Mouse (Mus musculus) heart, embryonic 11.5 days (tissue): ENCODE data around the gene Cib3. TPM values are rescaled to one million over a fixed set of nuclear protein-coding genes. Genes with fewer than 3 reads are reported as not detected.

Source experiments
- ATAC-seq: fragments of 200-750 bp; cut with Nextera tagmentation; replicated peaks from 2 replicates; pipeline ENCODE4 v1.8.0; 2017; ENCODE audit warnings: moderate library complexity; ENCODE audit not compliant: insufficient number of reproducible peaks, low FRiP score, low TSS enrichment
- H3K27ac ChIP-seq: fragments of 300-500 bp; sonication (generic); 2 replicates; pipeline ENCODE4 v1.5.1; 2014; ENCODE audit warnings: mild to moderate bottlenecking, low read depth, low read length
- H3K27me3 ChIP-seq: fragments of 300-500 bp; sonication (generic); 2 replicates; pipeline ENCODE4 v1.6.1; 2014; ENCODE audit warnings: mild to moderate bottlenecking, low read length, mixed read lengths; ENCODE audit not compliant: control insufficient read depth, insufficient read depth
- H3K36me3 ChIP-seq: fragments of 300-500 bp; sonication (generic); 2 replicates; pipeline ENCODE4 v1.6.1; 2014; ENCODE audit warnings: mild to moderate bottlenecking, low read length, moderate library complexity, mixed read lengths; ENCODE audit not compliant: control insufficient read depth, insufficient read depth
- H3K4me1 ChIP-seq: fragments of 300-500 bp; sonication (generic); 2 replicates; pipeline ENCODE4 v1.6.1; 2014; ENCODE audit warnings: low read length; ENCODE audit not compliant: control insufficient read depth, insufficient read depth
- H3K4me2 ChIP-seq: fragments of 300-500 bp; sonication (generic); 2 replicates; pipeline ENCODE4 v1.6.1; 2014; ENCODE audit warnings: mild to moderate bottlenecking, moderate library complexity
- H3K4me3 ChIP-seq: fragments of 300-500 bp; sonication (generic); 2 replicates; pipeline ENCODE4 v1.5.1; 2014; ENCODE audit warnings: low read depth, low read length
- H3K9ac ChIP-seq: fragments of 300-500 bp; sonication (generic); 2 replicates; pipeline ENCODE4 v1.6.1; 2014; ENCODE audit warnings: mild to moderate bottlenecking, low read depth, low read length, moderate library complexity
- H3K9me3 ChIP-seq: fragments of 300-500 bp; sonication (generic); replicated peaks from 2 replicates; pipeline ENCODE4 v1.6.1; 2016; ENCODE audit warnings: low read length; ENCODE audit not compliant: control insufficient read depth
- WGBS: fragments of 180-500 bp; shearing (Covaris S2); extraction: QIAGEN DNeasy Blood & Tissue Kit; methylation state at CpG from one replicate; pipeline ENCODE4 v1.1.7; 2014; ENCODE audit not compliant: insufficient replicate concordance; 5-methylcytosine and 5-hydroxymethylcytosine counted together
- polyA plus RNA-seq: library from polyadenylated mRNA; unstranded; fragments of >200 nt; fragmentation: Nextera tagmentation; extraction: Ambion mirVana; gene quantifications from 2 replicates; pipeline ENCODE4 v1.2.1, GENCODE M21; 2014

Gene Cib3
- polyA plus RNA-seq, 1 experiment from 2014 or later: not detected

DNA sequence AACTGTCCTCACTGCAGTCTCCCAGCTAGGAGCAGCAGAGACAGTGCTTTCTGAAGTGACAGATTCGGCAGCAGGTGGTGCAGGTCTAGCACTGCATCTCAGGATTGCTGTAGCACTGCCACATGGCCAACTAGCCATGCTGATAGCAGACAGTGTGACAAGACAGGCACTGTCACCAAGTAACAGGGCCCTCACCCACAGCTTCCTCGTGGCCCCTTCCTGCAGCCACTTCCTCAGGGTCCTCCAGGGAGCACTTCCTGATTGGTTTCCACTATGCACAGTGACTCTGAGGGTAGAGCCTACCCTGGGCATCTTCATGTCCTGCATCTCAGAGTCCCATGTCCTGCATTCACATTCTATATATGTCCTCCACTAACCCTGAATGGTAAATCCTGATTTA lies 32.0 kb upstream of the Cib3 start:
- Histone ChIP-seq H3K36me3 (peaks cover 2% of the 10 kb centered on the region; the same call in 1 of the 2 replicates), H3K27ac (no peak overlapping the region), H3K4me2 (no peak overlapping the region), H3K9ac (no peak overlapping the region), H3K4me3 (no peak overlapping the region), H3K4me1 (no peaks in the 10 kb centered on the region; the same call in 1 of the 2 replicates), H3K9me3 (no peaks in the 10 kb centered on the region), H3K27me3 (no peaks in the 10 kb centered on the region)
- 57% methylated on average over 2 of the region's 2 CpGs for WGBS
- no peak for ATAC-seq

DNA sequence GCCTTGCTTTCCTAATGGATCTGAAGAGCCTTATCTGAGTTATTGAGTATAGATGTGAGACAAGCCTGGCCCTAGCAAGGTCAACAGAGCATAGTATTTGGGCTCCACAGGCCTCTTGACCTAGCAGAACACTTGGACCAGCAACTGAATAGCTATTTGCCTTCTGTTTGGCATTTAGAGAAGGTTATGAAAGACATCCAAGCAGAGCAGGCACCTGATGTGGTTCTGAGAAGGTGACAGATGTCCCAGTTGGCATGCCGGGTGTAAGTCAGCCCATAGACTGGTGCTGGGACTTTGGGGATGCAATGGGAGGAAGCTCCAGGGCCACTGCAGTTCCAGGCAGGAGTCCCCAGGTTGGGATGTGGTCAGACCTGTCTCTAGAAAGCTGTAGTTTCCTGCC lies 29.6 kb upstream of the Cib3 start:
- no peak overlapping the region for H3K27ac ChIP-seq
- no peak overlapping the region for H3K9ac ChIP-seq
- WGBS: 94% methylated on average over 1 of the region's 1 CpGs
- no peak for ATAC-seq
- no peaks in the 10 kb centered on the region; the same call in 1 of the 2 replicates for H3K4me1 ChIP-seq
- no peaks in the 10 kb centered on the region for H3K27me3 ChIP-seq
- no peaks in the 10 kb centered on the region for H3K9me3 ChIP-seq
- H3K4me3 ChIP-seq: no peak overlapping the region
- no peak overlapping the region for H3K4me2 ChIP-seq
- H3K36me3 ChIP-seq: peaks cover 2% of the 10 kb centered on the region; the same call in 1 of the 2 replicates

DNA sequence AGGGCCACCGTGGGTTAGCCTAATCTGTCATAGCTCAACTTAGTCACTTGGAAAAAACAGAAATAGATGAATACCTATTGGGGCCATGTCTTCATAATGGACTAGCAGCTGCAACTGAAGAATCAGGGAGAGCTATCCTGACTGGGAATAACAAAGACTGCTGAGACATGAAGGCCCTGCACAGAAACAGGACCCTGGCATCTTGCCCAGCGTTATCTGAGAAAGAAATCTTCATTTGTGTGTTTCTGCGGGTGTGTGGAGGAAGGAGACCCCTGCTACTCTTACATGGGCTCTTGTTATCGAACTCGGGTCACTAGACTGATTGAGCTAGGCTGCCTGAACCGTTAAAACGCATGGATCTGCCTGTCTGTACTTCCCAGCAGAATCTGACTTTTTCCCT lies 28.3 kb upstream of the Cib3 start:
- 71% methylated on average over 7 of the region's 7 CpGs for WGBS
- no peak for ATAC-seq

DNA sequence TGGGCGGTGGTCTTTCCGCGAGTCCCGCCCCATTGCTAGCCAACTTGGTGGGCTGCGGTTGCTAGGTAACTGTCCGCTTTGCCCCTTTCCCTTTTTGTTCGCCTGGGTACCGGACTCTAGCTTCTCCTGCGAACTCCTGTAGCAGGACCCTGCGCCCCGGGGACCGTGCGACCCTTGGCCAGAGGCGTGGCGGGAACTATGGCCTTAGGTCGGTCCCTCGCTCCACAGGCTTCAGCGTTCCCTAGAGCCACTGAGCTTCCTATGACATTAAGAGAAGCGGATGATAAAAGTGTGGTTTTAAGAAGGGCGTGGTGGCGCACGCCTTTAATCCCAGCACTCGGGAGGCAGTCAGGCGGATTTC lies 27.7 kb upstream of the Cib3 start:
- H3K27ac ChIP-seq: peak overlapping the region; percentile 91
- peak overlapping the region; percentile 75 for H3K9ac ChIP-seq
- peak overlapping the region; percentile 66 for H3K4me3 ChIP-seq
- peak overlapping the region; percentile 70 for H3K4me2 ChIP-seq
- H3K4me1 ChIP-seq: no peaks in the 10 kb centered on the region; the same call in 1 of the 2 replicates
- 2% methylated on average over 24 of the region's 24 CpGs for WGBS
- no peaks in the 10 kb centered on the region for H3K27me3 ChIP-seq
- ATAC-seq: no peak
- no peaks in the 10 kb centered on the region for H3K9me3 ChIP-seq
- H3K36me3 ChIP-seq: no peaks in the 10 kb centered on the region

More for the DNA sequence above, 28.3 kb upstream of the Cib3 start:
- H3K4me1 ChIP-seq: no peaks in the 10 kb centered on the region; the same call in 1 of the 2 replicates
- peak overlapping the region; percentile 66 for H3K4me3 ChIP-seq
- H3K9me3 ChIP-seq: no peaks in the 10 kb centered on the region
- no peaks in the 10 kb centered on the region for H3K27me3 ChIP-seq
- no peak overlapping the region for H3K27ac ChIP-seq
- H3K36me3 ChIP-seq: no peaks in the 10 kb centered on the region
- H3K4me2 ChIP-seq: peak overlapping the region; percentile 70
- H3K9ac ChIP-seq: no peak overlapping the region

DNA sequence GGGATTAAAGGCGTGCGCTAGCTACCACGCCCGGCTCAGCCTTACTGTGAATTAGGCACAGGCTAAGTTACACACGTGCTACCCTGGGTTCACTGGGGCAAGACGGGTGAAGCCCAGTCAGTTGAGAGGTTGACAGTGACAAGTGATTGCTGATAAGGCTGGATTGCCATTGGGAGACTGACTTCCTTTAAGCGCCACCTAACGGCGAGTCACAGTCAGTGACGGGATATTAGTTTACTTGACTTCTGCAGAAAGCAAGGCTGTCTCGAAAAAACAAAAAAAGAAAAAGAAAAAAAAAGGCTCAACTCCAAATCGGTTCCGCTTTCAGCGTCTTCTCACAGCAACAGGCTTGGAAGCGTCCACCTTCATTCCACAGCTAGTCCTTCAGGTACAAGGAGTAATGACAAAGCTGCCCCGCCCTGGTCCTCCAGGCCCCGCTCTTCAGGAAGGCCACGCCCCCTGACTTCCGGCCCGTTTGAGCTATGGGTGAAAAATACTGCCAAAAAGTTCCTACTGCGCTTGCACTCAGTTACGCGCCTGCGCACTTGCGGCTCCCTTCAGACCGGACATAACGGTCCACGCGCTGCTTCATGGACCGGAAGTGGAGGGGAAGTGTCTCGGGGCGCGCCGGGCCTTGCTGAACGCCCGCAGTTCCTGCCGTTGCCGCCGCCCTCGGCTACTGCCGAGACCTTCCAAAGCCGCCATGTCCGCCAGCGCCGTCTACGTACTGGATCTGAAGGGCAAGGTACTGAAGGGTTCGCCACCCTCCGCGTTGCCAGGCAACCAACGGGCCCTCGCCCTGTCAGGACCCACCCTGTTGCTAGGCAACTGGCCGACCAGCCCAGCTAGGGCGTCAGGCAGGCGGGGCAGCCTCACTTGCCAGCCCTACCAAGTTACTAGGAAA lies 27.1 kb upstream of the Cib3 start, which contains the start of gene Ap1m1:
Gene Ap1m1 (plus strand): TSS at position 520 of the 904 bp plus-strand sequence.
- Histone ChIP-seq H3K9me3 (no peaks in the 10 kb centered on the region), H3K4me1 (no peaks in the 10 kb centered on the region; the same call in 1 of the 2 replicates), H3K4me2 (peak within 1 kb of the TSS; percentile 70), H3K4me3 (peak within 1 kb of the TSS; percentile 66), H3K36me3 (no peaks in the 10 kb centered on the region), H3K27me3 (no peaks in the 10 kb centered on the region), H3K27ac (peak within 1 kb of the TSS; percentile 91), H3K9ac (peak within 1 kb of the TSS; percentile 75)
- ATAC-seq: peak; percentile 95
- WGBS: under 1% methylated on average over 54 of the region's 54 CpGs

DNA sequence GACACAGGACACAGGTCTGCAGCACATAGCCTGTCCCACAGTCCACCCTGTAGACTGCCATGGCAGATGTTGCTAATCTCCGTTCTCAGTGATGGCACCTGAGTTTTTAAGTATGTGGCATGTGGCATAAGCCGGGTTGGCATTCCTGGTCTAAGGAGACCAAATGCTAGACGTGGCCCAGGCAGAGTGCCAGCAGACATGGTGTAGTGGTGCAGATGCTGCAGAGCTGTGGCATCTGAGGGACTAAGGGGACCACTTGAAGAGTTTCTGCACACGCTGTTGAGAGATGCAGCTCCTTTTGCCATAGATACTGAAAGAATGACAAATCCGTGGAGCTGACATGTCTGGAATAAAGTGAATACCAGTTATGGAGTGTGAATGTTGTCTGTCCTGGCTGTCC lies 10.0 kb upstream of the Cib3 start:
- no peak overlapping the region for H3K9ac ChIP-seq
- no peak overlapping the region for H3K4me2 ChIP-seq
- 89% methylated on average over 5 of the region's 5 CpGs for WGBS

DNA sequence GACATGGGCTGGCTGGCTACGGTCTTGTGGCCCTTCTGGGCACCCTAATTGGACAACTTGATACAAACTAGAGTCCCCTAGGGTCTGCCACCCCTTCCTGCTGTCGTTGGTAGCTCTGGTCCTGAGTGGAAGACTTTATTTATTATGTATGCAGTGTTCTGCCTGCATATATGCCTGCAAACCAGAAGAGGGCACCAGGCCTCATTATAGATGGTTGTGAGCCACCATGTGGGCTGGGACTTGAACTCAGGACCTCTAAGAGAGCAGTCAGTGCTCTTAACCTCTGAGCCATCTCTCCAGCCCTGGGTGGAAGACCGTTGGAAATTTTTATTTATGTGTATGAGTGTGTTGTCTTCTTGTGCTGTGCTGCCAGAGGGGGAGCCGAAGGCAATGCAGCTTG lies 8.1 kb upstream of the Cib3 start:
- H3K9me3 ChIP-seq: no peaks in the 10 kb centered on the region
- ATAC-seq: no peak
- H3K4me1 ChIP-seq: peaks cover 10% of the 10 kb centered on the region
- 81% methylated on average over 4 of the region's 4 CpGs for WGBS
- no peak overlapping the region for H3K27ac ChIP-seq
- peak overlapping the region; percentile 91 for H3K4me3 ChIP-seq
- H3K4me2 ChIP-seq: peak overlapping the region; percentile 89
- H3K9ac ChIP-seq: no peak overlapping the region
- H3K36me3 ChIP-seq: peaks cover 15% of the 10 kb centered on the region
- H3K27me3 ChIP-seq: 0 out of 2 replicates have a peak, but pooled peaks cover 3% of the 10 kb centered on the region

More for the DNA sequence above, 10.0 kb upstream of the Cib3 start:
- no peaks in the 10 kb centered on the region for H3K9me3 ChIP-seq
- no peak overlapping the region for H3K4me3 ChIP-seq
- no peak overlapping the region for H3K27ac ChIP-seq
- H3K27me3 ChIP-seq: no peaks in the 10 kb centered on the region
- peaks cover 10% of the 10 kb centered on the region for H3K4me1 ChIP-seq
- ATAC-seq: no peak
- peaks cover 15% of the 10 kb centered on the region for H3K36me3 ChIP-seq

DNA sequence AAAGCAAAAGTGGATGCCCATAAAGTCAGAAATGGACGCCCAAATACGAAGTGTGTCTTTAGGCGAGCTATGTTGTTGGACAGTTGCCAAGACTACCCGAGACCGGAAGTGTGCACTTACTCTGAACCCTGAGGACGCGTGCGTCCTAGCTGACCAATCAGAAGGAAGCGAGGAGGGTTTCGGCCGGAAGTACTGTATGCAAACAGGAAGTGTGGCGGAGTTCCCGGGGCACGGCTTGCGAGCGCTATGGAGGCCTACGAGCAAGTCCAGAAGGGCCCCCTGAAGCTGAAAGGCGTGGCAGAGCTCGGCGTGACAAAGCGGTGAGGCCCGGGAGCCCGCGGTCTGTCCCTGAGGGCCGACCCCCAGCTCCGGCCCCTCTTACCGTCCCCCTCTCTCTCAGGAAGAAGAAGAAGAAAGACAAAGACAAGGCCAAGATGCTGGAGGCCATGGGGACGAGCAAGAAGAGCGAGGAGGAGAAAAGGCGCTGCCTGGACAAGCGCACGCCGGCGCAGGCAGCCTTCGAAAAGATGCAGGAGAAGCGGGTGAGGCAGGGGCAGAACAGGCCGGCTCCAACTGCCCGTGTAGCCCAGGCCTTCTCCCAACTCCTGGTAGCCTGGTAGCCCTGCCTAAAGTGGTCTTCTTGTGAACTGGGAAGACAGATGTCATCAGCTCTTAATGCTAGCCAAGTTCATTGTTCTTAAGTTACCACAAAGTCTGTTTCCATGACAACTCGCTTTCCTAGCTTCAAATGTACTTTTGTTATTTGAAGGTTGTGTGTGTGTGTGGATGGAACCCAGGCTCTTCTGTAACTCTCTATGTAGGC lies 7.1 kb upstream of the Cib3 start, which contains the start of gene Fam32a:
Gene Fam32a (plus strand): TSS at position 190 of the 823 bp plus-strand sequence.
- Histone ChIP-seq H3K36me3 (peaks cover 15% of the 10 kb centered on the region), H3K27ac (peak within 1 kb of the TSS; percentile 78), H3K4me2 (peak within 1 kb of the TSS; percentile 89), H3K4me1 (peaks cover 10% of the 10 kb centered on the region), H3K9ac (peak within 1 kb of the TSS; percentile 77), H3K27me3 (0 out of 2 replicates have a peak, but pooled peaks cover 3% of the 10 kb centered on the region), H3K9me3 (no peaks in the 10 kb centered on the region), H3K4me3 (peak within 1 kb of the TSS; percentile 91)
- WGBS: 13% methylated on average over 39 of the region's 39 CpGs
- ATAC-seq: peak; percentile 91
